Mouse (Mus musculus): Measurements from ENCODE around the gene Abce1.
"Not testable (repeated sequence)": the region's sequence is repeated elsewhere in the genome, so short reads cannot be mapped to it uniquely, and the experiment has no call there.

- TF ChIP-seq POLR2A (IDR thresholded peaks at IDR 0.05; ENCODE audit: low read depth, low read length); CTCF (conservative IDR thresholded peaks at IDR 0.05 in 1 of 2, IDR thresholded peaks at IDR 0.05 in 1 of 2; ENCODE audit: low read depth in 2 of 2, low read length in 2 of 2); EP300 (IDR thresholded peaks at IDR 0.05; ENCODE audit: low read length); ZKSCAN1 (IDR thresholded peaks at IDR 0.05; ENCODE audit: borderline replicate concordance, low read depth, low read length); RAD21 (IDR thresholded peaks at IDR 0.05; ENCODE audit: low read depth, low read length); USF1 (IDR thresholded peaks at IDR 0.05; ENCODE audit: low read depth, low read length); E2F4 (IDR thresholded peaks at IDR 0.05; ENCODE audit: insufficient replicate concordance, low read depth, low read length); POLR2AphosphoS2 (IDR thresholded peaks at IDR 0.05; ENCODE audit: low read depth, low read length); ETS1 (conservative IDR thresholded peaks at IDR 0.05; ENCODE audit: low read depth, low read length); MAX (IDR thresholded peaks at IDR 0.05; ENCODE audit: low read length); MAZ (IDR thresholded peaks at IDR 0.05; ENCODE audit: low read depth, low read length); CHD1 (IDR thresholded peaks at IDR 0.05; ENCODE audit: low read depth, low read length); HCFC1 (IDR thresholded peaks at IDR 0.05; ENCODE audit: low read depth, low read length); IRF4 (IDR thresholded peaks at IDR 0.05; ENCODE audit: low read depth, low read length): not testable (repeated sequence)
Observed at GRCm38 (mm10) chr8:79658715-79659114, 52.8 kb downstream of the Abce1 start.

Data from CH12.LX (cell line).